ENCODE assay signal across 9 mouse cellular contexts in the genomic region with DNA sequence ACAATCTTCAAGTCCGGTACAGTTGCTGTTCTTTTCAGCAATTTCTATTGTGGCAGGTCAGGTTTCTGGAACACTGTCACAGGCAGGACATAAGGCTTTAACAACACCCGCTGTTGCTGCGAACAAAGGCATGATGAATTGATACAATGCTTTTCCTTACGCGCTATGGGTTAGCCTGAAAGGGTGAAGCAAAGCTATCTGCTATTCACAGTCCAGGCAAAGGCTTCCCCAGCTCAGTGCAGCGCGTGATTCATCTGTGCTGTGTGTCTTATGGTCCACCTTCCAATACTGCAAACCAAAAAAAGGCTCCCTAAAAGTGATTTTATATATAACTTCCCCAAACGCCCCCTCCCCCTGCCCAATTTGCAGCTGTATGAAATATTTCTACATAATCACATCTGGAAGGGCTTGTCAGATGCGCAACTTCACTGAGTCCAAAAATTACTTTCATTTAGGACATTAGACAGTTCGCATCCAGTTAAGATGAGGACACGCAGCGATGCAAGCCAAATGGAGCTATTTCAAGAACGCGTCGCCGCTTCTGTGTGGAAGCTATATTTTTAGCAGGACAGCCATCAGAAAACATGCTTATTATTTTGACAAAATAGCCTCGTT.
DNase-seq lines count a peak whose midpoint lies in the region; ATAC-seq lines count a peak whose summit lies in the region.
"Had no signal": no experiment of that assay in that cellular context is flagged by ENCODE, and none has a peak within 500 bp of the region (broad histone marks: within the 10 kb centered on the region; RNA-seq: fewer than 3 reads in every experiment).

No protein-coding gene starts in this region.

- H3K27ac ChIP-seq in intestine, embryonic 14.5 days (ENCODE audit: low read depth) = no peak overlapping the region
- H3K27ac ChIP-seq: heart, embryonic 15.5 days; liver, embryonic 13.5 days had no signal

- no peaks in the 10 kb centered on the region for H3K27me3 ChIP-seq in intestine, embryonic 14.5 days (replicated peaks; ENCODE audit: control insufficient read depth, insufficient read depth, low read length)
- H3K27me3 ChIP-seq: heart, embryonic 15.5 days; liver, embryonic 13.5 days had no signal

- H3K4me2 ChIP-seq in intestine, embryonic 14.5 days (ENCODE audit: low read length) = peak overlapping the region; percentile 18; the same call in 1 of the 2 replicates
- H3K4me2 ChIP-seq: heart, embryonic 15.5 days; liver, embryonic 13.5 days had no signal

- no peaks in the 10 kb centered on the region for H3K9me3 ChIP-seq in intestine, embryonic 14.5 days (ENCODE audit: control insufficient read depth, low read length)
- H3K9me3 ChIP-seq: heart, embryonic 15.5 days had no signal

- H3K4me1 ChIP-seq in intestine, embryonic 14.5 days (replicated peaks; ENCODE audit: control insufficient read depth, insufficient read depth, low read length) = peaks cover 5% of the 10 kb centered on the region; the same call in 1 of the 2 replicates
- H3K4me1 ChIP-seq: heart, embryonic 15.5 days; liver, embryonic 13.5 days had no signal

- no peaks in the 10 kb centered on the region for H3K36me3 ChIP-seq in intestine, embryonic 14.5 days (ENCODE audit: control insufficient read depth, insufficient read depth, low read length)
- H3K36me3 ChIP-seq: heart, embryonic 15.5 days; liver, embryonic 13.5 days had no signal

- DNase-seq in kidney, postnatal 10 days = peak; percentile 39
- DNase-seq in kidney, adult 9 months = no peak
- peak; percentile 9 to 11 for DNase-seq in frontal cortex, postnatal 10 days (ENCODE audit: low spot score in 2 of 2)
- no peak for DNase-seq in intestine, embryonic 14.5 days (ENCODE audit: low spot score)
- peak; percentile 24 for DNase-seq in right cerebral cortex, adult 18-20 months
- no peak for DNase-seq in thymus, postnatal 10 days (ENCODE audit: low spot score in 2 of 2)
- no peak for DNase-seq in liver
- DNase-seq: liver, embryonic 13.5 days had no signal

- ATAC-seq in intestine, embryonic 14.5 days (replicated peaks; ENCODE audit: low FRiP score, low TSS enrichment, low read depth) = no peak

- WGBS in intestine, embryonic 14.5 days = 61% methylated on average over 17 of the region's 17 CpGs

- no peak overlapping the region for H3K9ac ChIP-seq in intestine, embryonic 14.5 days (ENCODE audit: low read length)
- H3K9ac ChIP-seq: heart, embryonic 15.5 days; liver, embryonic 13.5 days had no signal

- H3K4me3 ChIP-seq in intestine, embryonic 14.5 days (ENCODE audit: low read depth, low read length) = no peak overlapping the region
- H3K4me3 ChIP-seq: heart, embryonic 15.5 days; liver, embryonic 13.5 days had no signal

Comparison
In these comparisons a context has a peak if more than half of its experiments do, and no peak if none do; other contexts are left out.
1. DNase-seq: peak in kidney, postnatal 10 days (single experiment), frontal cortex, postnatal 10 days (2 of 2) and right cerebral cortex, adult 18-20 months (single experiment); none in kidney, adult 9 months (single experiment), intestine, embryonic 14.5 days (single experiment), thymus, postnatal 10 days (0 of 2) and liver (single experiment).